Mouse (Mus musculus) embryonic fibroblast, embryonic 13.5 days (primary cell): ENCODE data around the gene Ruvbl2. TPM values are rescaled to one million over a fixed set of nuclear protein-coding genes. Genes with fewer than 3 reads are reported as not detected.

ENCODE experiments used
- H3K27ac ChIP-seq: 2 replicates; pipeline ENCODE4 v1.5.1; 2012; ENCODE audit warnings: low read length, control low read depth, inconsistent platforms; ENCODE audit not compliant: insufficient read depth
- H3K4me1 ChIP-seq: 2 replicates; pipeline ENCODE4 v1.6.1; 2011; ENCODE audit warnings: low read length; ENCODE audit not compliant: control insufficient read depth, insufficient read depth
- H3K4me3 ChIP-seq: 2 replicates; pipeline ENCODE4 v1.5.1; 2011; ENCODE audit warnings: mild to moderate bottlenecking, control low read depth, low read length; ENCODE audit not compliant: insufficient read depth
- CTCF ChIP-seq: IDR thresholded peaks from 2 replicates; pipeline ENCODE4 v1.5.1; 2011; ENCODE audit warnings: mild to moderate bottlenecking, control low read depth, low read length, moderate library complexity, borderline replicate concordance; ENCODE audit not compliant: insufficient read depth
- polyA plus RNA-seq: library from polyadenylated mRNA; stranded (reverse); fragments of >200 nt; gene quantifications from 2 replicates; pipeline ENCODE4 v1.2.4, GENCODE M21; 2011; ENCODE audit warnings: low read depth; ENCODE audit not compliant: missing spikeins, insufficient read length

Gene Ruvbl2
- polyA plus RNA-seq, 1 experiment, result 74.6 TPM

GRCm38 (mm10) chr7:45372371-45372770, 65.5 kb downstream of the Ruvbl2 start:
- Histone ChIP-seq H3K27ac (no peak overlapping the region), H3K4me1 (no peaks in the 10 kb centered on the region), H3K4me3 (no peak overlapping the region)
- no peak for TF ChIP-seq CTCF

Other genes with a start within 250 kb of the Ruvbl2 start
- not detected in 2 replicates for gene Ccdc155, start 233.2 kb downstream of the Ruvbl2 start, polyA plus RNA-seq
- gene Dkkl1, start 225.9 kb downstream of the Ruvbl2 start, polyA plus RNA-seq, result not detected in 2 replicates
- gene Tead2, start 222.3 kb downstream of the Ruvbl2 start, polyA plus RNA-seq, result 79.9 and 94.3 TPM in 2 replicates
- 0.86 TPM in 1 of 2 replicates, not detected in the other for gene Cd37, start 199.0 kb downstream of the Ruvbl2 start, polyA plus RNA-seq
- gene Slc6a16, start 197.0 kb downstream of the Ruvbl2 start, polyA plus RNA-seq, result not detected in 2 replicates
- not detected in 2 replicates for gene Slc6a21, start 160.6 kb downstream of the Ruvbl2 start, polyA plus RNA-seq
- gene Trpm4, start 104.3 kb downstream of the Ruvbl2 start, polyA plus RNA-seq, result 9.8 and 12.8 TPM in 2 replicates
- not detected in 2 replicates for gene Hrc, start 102.8 kb downstream of the Ruvbl2 start, polyA plus RNA-seq
- 2.5 and 2.7 TPM in 2 replicates for gene Ppfia3, start 71.1 kb downstream of the Ruvbl2 start, polyA plus RNA-seq
- gene Lin7b, start 67.5 kb downstream of the Ruvbl2 start, polyA plus RNA-seq, result 2.3 TPM in 1 of 2 replicates, not detected in the other
- gene Snrnp70, start 42.4 kb downstream of the Ruvbl2 start, polyA plus RNA-seq, result 407 and 463 TPM in 2 replicates
- gene Kcna7, start 32.4 kb downstream of the Ruvbl2 start, polyA plus RNA-seq, result not detected in 2 replicates
- gene Ntf5, start 24.4 kb downstream of the Ruvbl2 start, polyA plus RNA-seq, result 0.79 and 1.0 TPM in 2 replicates
- gene Lhb, start 17.3 kb downstream of the Ruvbl2 start, polyA plus RNA-seq, result not detected in 2 replicates
- 47.6 and 58.2 TPM in 2 replicates for gene Gys1, start 3.3 kb downstream of the Ruvbl2 start, polyA plus RNA-seq
- 3,506 and 4,699 TPM in 2 replicates for gene Ftl1, start 21.8 kb upstream of the Ruvbl2 start, polyA plus RNA-seq
- 218 and 278 TPM in 2 replicates for gene Bax, start 28.8 kb upstream of the Ruvbl2 start, polyA plus RNA-seq
- gene Tulp2, start 43.8 kb upstream of the Ruvbl2 start, polyA plus RNA-seq, result not detected in 2 replicates
- not detected in 2 replicates for gene Gm45808, start 48.7 kb upstream of the Ruvbl2 start, polyA plus RNA-seq
- gene Dhdh, start 50.7 kb upstream of the Ruvbl2 start, polyA plus RNA-seq, result 0.68 and 1.2 TPM in 2 replicates
- gene Nucb1, start 72.3 kb upstream of the Ruvbl2 start, polyA plus RNA-seq, result 409 and 447 TPM in 2 replicates
- gene Ppp1r15a, start 88.2 kb upstream of the Ruvbl2 start, polyA plus RNA-seq, result 31.7 and 35.9 TPM in 2 replicates
- 9.1 and 11.4 TPM in 2 replicates for gene Plekha4, start 88.2 kb upstream of the Ruvbl2 start, polyA plus RNA-seq
- gene Hsd17b14, start 116.8 kb upstream of the Ruvbl2 start, polyA plus RNA-seq, result not detected in 2 replicates
- gene Bcat2, start 132.1 kb upstream of the Ruvbl2 start, polyA plus RNA-seq, result 25.7 and 30.6 TPM in 2 replicates
- 1.4 and 5.2 TPM in 2 replicates for gene Fgf21, start 177.4 kb upstream of the Ruvbl2 start, polyA plus RNA-seq
- not detected in 2 replicates for gene Fut1, start 179.2 kb upstream of the Ruvbl2 start, polyA plus RNA-seq
- not detected in 2 replicates for gene Izumo1, start 183.7 kb upstream of the Ruvbl2 start, polyA plus RNA-seq
- gene Rasip1, start 189.4 kb upstream of the Ruvbl2 start, polyA plus RNA-seq, result 0.15 and 0.37 TPM in 2 replicates
- 0.70 and 1.8 TPM in 2 replicates for gene Mamstr, start 201.9 kb upstream of the Ruvbl2 start, polyA plus RNA-seq
- not detected in 2 replicates for gene Fut2, start 228.3 kb upstream of the Ruvbl2 start, polyA plus RNA-seq
- 0.58 TPM in 1 of 2 replicates, not detected in the other for gene Ntn5, start 245.9 kb upstream of the Ruvbl2 start, polyA plus RNA-seq